Mouse (Mus musculus) neutrophil, adult 65 days (primary cell): Measurements from ENCODE around the gene Lsm12. TPM values are rescaled to one million over a fixed set of nuclear protein-coding genes. Genes with fewer than 3 reads are reported as not detected.

Source experiments
- total RNA-seq: library from RNA; stranded (reverse); gene quantifications from 2 replicates; pipeline ENCODE4 v1.2.4, GENCODE M21; 2023

Gene Lsm12
- total RNA-seq = 35.9 and 37.7 TPM in 2 replicates

DNA sequence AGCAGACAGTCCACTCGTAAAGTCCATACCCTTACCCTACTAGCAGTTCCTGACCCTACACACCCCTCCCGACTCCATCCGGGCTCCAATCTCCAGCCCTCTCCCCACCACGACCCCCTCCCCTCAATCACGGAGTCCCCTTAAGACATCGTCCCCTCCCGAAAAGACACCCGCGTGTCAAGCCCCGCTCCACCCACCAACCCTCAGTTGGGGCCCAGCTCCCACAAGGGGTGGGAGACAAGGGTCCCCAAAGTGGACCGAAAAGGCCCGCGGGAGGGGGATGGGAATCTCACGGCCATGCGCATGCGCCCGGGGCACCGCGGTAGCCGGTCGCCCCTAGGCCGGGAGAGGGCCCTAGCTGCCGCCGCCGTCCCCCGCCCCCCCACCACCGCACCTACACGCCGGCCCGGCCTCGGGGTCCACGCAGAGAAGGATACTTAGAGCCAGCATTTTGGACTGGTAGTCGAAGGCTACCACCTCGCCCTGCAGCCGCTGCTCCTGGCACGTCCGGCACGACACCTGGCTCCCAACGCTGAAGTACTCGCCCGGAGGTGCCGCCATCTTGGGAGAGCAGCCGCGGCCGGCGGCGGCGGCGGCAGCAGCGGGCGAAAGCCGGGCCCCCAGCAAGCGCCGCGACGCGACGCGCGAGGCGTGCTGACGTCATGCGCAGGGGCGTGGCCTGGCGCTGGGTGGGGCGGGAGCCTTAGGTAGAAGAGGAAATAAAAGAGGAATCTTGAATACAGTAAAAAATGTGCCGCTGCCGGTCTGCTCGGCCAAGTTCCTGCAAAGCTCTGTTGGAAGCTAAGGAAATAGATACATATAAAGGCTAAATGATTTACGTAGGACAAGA is at the start of gene Lsm12:
Gene Lsm12 (minus strand): TSS at position 651 of the 850 bp plus-strand sequence.

DNA sequence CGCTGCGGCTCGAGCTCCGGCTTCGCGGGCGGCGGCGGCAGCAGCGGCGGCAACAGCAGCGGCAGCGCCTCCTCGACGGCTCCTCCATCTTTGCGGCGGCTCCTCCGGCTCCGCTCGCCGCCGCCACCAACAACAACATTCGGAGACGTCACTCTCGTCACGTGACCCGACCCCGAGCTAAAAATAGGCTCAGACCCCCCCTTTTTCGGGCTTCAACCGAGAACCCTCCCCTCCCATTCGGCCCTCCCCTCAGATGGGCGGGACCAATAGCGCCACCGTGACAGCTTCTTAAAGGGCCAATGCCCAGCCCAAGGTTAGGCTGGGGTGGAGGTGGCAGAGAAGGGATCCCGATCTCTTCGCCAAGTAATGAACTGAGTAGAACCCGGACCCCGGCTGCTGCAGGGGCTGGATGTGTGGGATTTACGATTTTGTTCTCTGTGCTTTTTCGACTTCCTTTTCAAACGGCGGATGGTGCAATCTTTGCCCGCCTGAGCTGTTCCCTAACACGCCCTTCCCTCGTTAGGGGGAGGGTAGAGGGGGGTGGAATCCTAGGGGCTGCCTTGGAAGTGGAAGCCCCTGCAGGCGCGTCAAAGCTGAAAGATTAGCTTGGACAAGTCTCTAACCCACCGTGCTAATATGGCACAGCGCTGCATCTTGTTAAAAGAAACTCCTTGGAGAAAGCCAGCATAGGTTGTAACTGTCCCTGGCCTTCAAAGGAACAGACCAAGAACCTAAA is 45.1 kb upstream of the Lsm12 start, which contains the start of gene Hdac5:
Gene Hdac5 (minus strand): TSS at position 161 of the 736 bp plus-strand sequence.

GRCm38 (mm10) chr11:102189461-102190436 is 4.7 kb upstream of the Lsm12 start, which contains the start of gene G6pc3:
G6pc3 (plus strand) TSS chr11:102189620.

DNA sequence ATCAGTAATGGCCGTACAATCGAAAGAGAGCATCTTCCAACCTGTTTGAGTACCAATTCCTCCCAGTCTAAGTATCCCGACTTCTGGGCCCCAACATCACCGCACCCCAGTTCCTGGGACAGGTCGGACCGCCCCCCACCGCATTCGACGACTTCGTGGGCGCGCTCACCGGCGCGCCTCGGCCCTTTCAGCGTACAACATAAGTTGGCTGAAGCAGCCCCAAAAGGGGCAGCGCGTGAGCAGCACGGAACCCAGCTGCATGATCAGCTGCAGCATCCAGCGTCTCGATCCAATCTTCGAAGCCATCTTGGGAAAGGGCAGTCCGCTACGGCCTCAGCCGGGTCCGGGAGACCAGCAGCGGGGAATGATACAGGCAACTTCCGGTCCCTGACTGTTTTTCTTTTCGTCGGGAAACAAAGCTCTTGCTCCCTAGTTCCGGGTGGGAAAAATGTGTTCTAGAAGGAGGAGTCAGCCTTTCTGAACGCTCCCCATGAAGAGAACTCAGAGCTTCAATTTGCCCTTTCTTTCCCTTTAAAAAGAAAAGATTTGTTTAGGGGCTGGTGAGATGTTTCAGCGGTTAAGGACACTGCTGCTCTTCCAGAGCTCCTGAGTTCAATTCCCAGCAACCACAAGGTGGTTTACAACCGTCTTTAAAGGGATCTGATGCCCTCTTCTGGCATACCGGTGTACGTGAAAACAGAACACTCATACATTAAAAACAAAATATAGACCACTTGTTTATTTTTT is 28.9 kb downstream of the Lsm12 start, which contains the start of gene Tmem101:
Gene Tmem101 (minus strand): TSS at position 366 of the 747 bp plus-strand sequence.

GRCm38 (mm10) chr11:102145471-102146001 is 39.6 kb downstream of the Lsm12 start, which contains the start of gene Nags:
Nags (plus strand) TSS chr11:102145513.

Other genes starting within 250 kb of the Lsm12 start
- gene Sost, start 218.3 kb downstream of the Lsm12 start, total RNA-seq = not detected in 2 replicates
- gene Cfap97d1, start 201.0 kb downstream of the Lsm12 start, total RNA-seq = not detected in 2 replicates
- 17.3 and 33.2 TPM in 2 replicates for gene Dusp3, start 198.3 kb downstream of the Lsm12 start, total RNA-seq
- gene Mpp3, start 156.8 kb downstream of the Lsm12 start, total RNA-seq = not detected in 2 replicates
- 10.3 and 15.6 TPM in 2 replicates for gene Cd300lg, start 143.8 kb downstream of the Lsm12 start, total RNA-seq
- 0.18 and 0.69 TPM in 2 replicates for gene Mpp2, start 96.8 kb downstream of the Lsm12 start, total RNA-seq
- gene Ppy, start 84.0 kb downstream of the Lsm12 start, total RNA-seq = not detected in 2 replicates
- gene Pyy, start 77.5 kb downstream of the Lsm12 start, total RNA-seq = not detected in 2 replicates
- not detected in 2 replicates for gene Nags, start 39.8 kb downstream of the Lsm12 start, total RNA-seq
- gene Tmem101, start 28.9 kb downstream of the Lsm12 start, total RNA-seq = 9.1 and 9.3 TPM in 2 replicates
- gene G6pc3, start 4.3 kb upstream of the Lsm12 start, total RNA-seq = 14.6 and 15.4 TPM in 2 replicates
- 128 and 209 TPM in 2 replicates for gene Hdac5, start 44.9 kb upstream of the Lsm12 start, total RNA-seq
- gene BC030867, start 63.6 kb upstream of the Lsm12 start, total RNA-seq = 5.5 and 8.6 TPM in 2 replicates
- gene Asb16, start 83.4 kb upstream of the Lsm12 start, total RNA-seq = not detected in 2 replicates
- gene Tmub2, start 99.6 kb upstream of the Lsm12 start, total RNA-seq = 50.8 and 64.1 TPM in 2 replicates
- gene Atxn7l3, start 111.3 kb upstream of the Lsm12 start, total RNA-seq = 63.5 and 84.5 TPM in 2 replicates
- gene Ubtf, start 134.4 kb upstream of the Lsm12 start, total RNA-seq = 55.7 and 64.3 TPM in 2 replicates
- gene Slc4a1, start 180.9 kb upstream of the Lsm12 start, total RNA-seq = 3.9 and 13.2 TPM in 2 replicates
- gene Rundc3a, start 208.1 kb upstream of the Lsm12 start, total RNA-seq = not detected in 2 replicates
- gene Slc25a39, start 222.7 kb upstream of the Lsm12 start, total RNA-seq = 38.0 and 43.1 TPM in 2 replicates
- 281 and 343 TPM in 2 replicates for gene Grn, start 245.0 kb upstream of the Lsm12 start, total RNA-seq